Mouse (Mus musculus): ENCODE data around the gene Gm11084. TPM values are rescaled to one million over a fixed set of nuclear protein-coding genes. Genes with fewer than 3 reads are reported as not detected.
"Not testable (repeated sequence)": the region's sequence is repeated elsewhere in the genome, so short reads cannot be mapped to it uniquely, and the experiment has no call there.

The Gm11084 gene
- not detected in 2 replicates for polyA plus RNA-seq (2012; rRNA removed)

- TF ChIP-seq POLR2A (IDR thresholded peaks at IDR 0.05; ENCODE audit: extremely low read depth, insufficient read depth, low read length) (no peak), CTCF (IDR thresholded peaks at IDR 0.05; ENCODE audit: extremely low read depth, insufficient read depth, low read length) (no peak)
- H3K4me3 ChIP-seq (ENCODE audit: insufficient read depth, low read length) = no peak within 1 kb of the TSS
- no peak within 1 kb of the TSS for H3K27ac ChIP-seq (ENCODE audit: insufficient read depth, low read length)
- no peaks in the 10 kb centered on the region for H3K4me1 ChIP-seq (ENCODE audit: control insufficient read depth, insufficient read depth, low read length)
These were observed at the start of gene Gm11084 for GRCm38 (mm10) chr2:72986616-72987015. Gm11084 (minus strand) TSS chr2:72986716.

- no peak for TF ChIP-seq CTCF (IDR thresholded peaks at IDR 0.05; ENCODE audit: extremely low read depth, insufficient read depth, low read length)
- no peaks in the 10 kb centered on the region for H3K4me1 ChIP-seq (ENCODE audit: control insufficient read depth, insufficient read depth, low read length)
- H3K27ac ChIP-seq (ENCODE audit: insufficient read depth, low read length) = no peak overlapping the region
These were observed 44.8 kb upstream of the Gm11084 start for GRCm38 (mm10) chr2:73031061-73032055.

GRCm38 (mm10) chr2:73029846-73030245 is 43.3 kb upstream of the Gm11084 start:
- Histone ChIP-seq H3K27ac (ENCODE audit: insufficient read depth, low read length) (no peak overlapping the region), H3K4me1 (ENCODE audit: control insufficient read depth, insufficient read depth, low read length) (no peaks in the 10 kb centered on the region), H3K4me3 (ENCODE audit: insufficient read depth, low read length) (no peak overlapping the region)
- TF ChIP-seq CTCF (IDR thresholded peaks at IDR 0.05; ENCODE audit: extremely low read depth, insufficient read depth, low read length) (no peak), POLR2A (IDR thresholded peaks at IDR 0.05; ENCODE audit: extremely low read depth, insufficient read depth, low read length) (no peak)

More at GRCm38 (mm10) chr2:73031061-73032055, 44.8 kb upstream of the Gm11084 start:
- H3K4me3 ChIP-seq (ENCODE audit: insufficient read depth, low read length) = no peak overlapping the region

GRCm38 (mm10) chr2:73028019-73028418 is 41.5 kb upstream of the Gm11084 start:
- Histone ChIP-seq H3K4me3 (ENCODE audit: insufficient read depth, low read length) (no peak overlapping the region), H3K4me1 (ENCODE audit: control insufficient read depth, insufficient read depth, low read length) (no peaks in the 10 kb centered on the region), H3K27ac (ENCODE audit: insufficient read depth, low read length) (no peak overlapping the region)
- TF ChIP-seq POLR2A (IDR thresholded peaks at IDR 0.05; ENCODE audit: extremely low read depth, insufficient read depth, low read length) (no peak), CTCF (IDR thresholded peaks at IDR 0.05; ENCODE audit: extremely low read depth, insufficient read depth, low read length) (no peak)

GRCm38 (mm10) chr2:73027126-73027525 is 40.6 kb upstream of the Gm11084 start:
- no peaks in the 10 kb centered on the region for H3K4me1 ChIP-seq (ENCODE audit: control insufficient read depth, insufficient read depth, low read length)
- no peak overlapping the region for H3K4me3 ChIP-seq (ENCODE audit: insufficient read depth, low read length)
- H3K27ac ChIP-seq (ENCODE audit: insufficient read depth, low read length) = no peak overlapping the region
- TF ChIP-seq POLR2A (IDR thresholded peaks at IDR 0.05; ENCODE audit: extremely low read depth, insufficient read depth, low read length) = no peak
- TF ChIP-seq CTCF (IDR thresholded peaks at IDR 0.05; ENCODE audit: extremely low read depth, insufficient read depth, low read length) = no peak

- no peak overlapping the region for H3K27ac ChIP-seq (ENCODE audit: insufficient read depth, low read length)
- H3K4me3 ChIP-seq (ENCODE audit: insufficient read depth, low read length) = no peak overlapping the region
- no peak for TF ChIP-seq CTCF (IDR thresholded peaks at IDR 0.05; ENCODE audit: extremely low read depth, insufficient read depth, low read length)
- TF ChIP-seq POLR2A (IDR thresholded peaks at IDR 0.05; ENCODE audit: extremely low read depth, insufficient read depth, low read length) = no peak
- H3K4me1 ChIP-seq (ENCODE audit: control insufficient read depth, insufficient read depth, low read length) = 0 out of 2 replicates have a peak, but pooled peaks cover 1% of the 10 kb centered on the region
These were observed 37.3 kb upstream of the Gm11084 start for GRCm38 (mm10) chr2:73023803-73024202.

- no peak for TF ChIP-seq POLR2A (IDR thresholded peaks at IDR 0.05; ENCODE audit: extremely low read depth, insufficient read depth, low read length)
- TF ChIP-seq CTCF (IDR thresholded peaks at IDR 0.05; ENCODE audit: extremely low read depth, insufficient read depth, low read length) = no peak
- no peak overlapping the region for H3K27ac ChIP-seq (ENCODE audit: insufficient read depth, low read length)
These were observed 34.5 kb upstream of the Gm11084 start for GRCm38 (mm10) chr2:73021046-73021445.

GRCm38 (mm10) chr2:73019371-73020146 is 33.0 kb upstream of the Gm11084 start:
- Histone ChIP-seq H3K27ac (ENCODE audit: insufficient read depth, low read length) (no peak overlapping the region), H3K4me1 (ENCODE audit: control insufficient read depth, insufficient read depth, low read length) (0 out of 2 replicates have a peak, but pooled peaks cover 1% of the 10 kb centered on the region), H3K4me3 (ENCODE audit: insufficient read depth, low read length) (no peak overlapping the region)
- TF ChIP-seq POLR2A (IDR thresholded peaks at IDR 0.05; ENCODE audit: extremely low read depth, insufficient read depth, low read length) (no peak), CTCF (IDR thresholded peaks at IDR 0.05; ENCODE audit: extremely low read depth, insufficient read depth, low read length) (no peak)

More at GRCm38 (mm10) chr2:73021046-73021445, 34.5 kb upstream of the Gm11084 start:
- 0 out of 2 replicates have a peak, but pooled peaks cover 1% of the 10 kb centered on the region for H3K4me1 ChIP-seq (ENCODE audit: control insufficient read depth, insufficient read depth, low read length)
- no peak overlapping the region for H3K4me3 ChIP-seq (ENCODE audit: insufficient read depth, low read length)

- not testable (repeated sequence) for H3K27ac ChIP-seq (ENCODE audit: insufficient read depth, low read length); H3K4me3 ChIP-seq (ENCODE audit: insufficient read depth, low read length); H3K4me1 ChIP-seq (ENCODE audit: control insufficient read depth, insufficient read depth, low read length)
These were observed 27.5 kb upstream of the Gm11084 start for GRCm38 (mm10) chr2:73014063-73014462.
